Mouse (Mus musculus): ENCODE measurements at regions not wholly inside any gene's neighbourhood (a gene's known extent, or its start where the extent isn't known, plus 50 kb on each side); places are given as distances from the start of the nearest gene placed in this dataset.

- no peak for ATAC-seq (ENCODE audit: low TSS enrichment)
Observed at GRCm38 (mm10) chr2:78804931-78805330, 63.0 kb upstream of the Ube2e3 start.

DNA sequence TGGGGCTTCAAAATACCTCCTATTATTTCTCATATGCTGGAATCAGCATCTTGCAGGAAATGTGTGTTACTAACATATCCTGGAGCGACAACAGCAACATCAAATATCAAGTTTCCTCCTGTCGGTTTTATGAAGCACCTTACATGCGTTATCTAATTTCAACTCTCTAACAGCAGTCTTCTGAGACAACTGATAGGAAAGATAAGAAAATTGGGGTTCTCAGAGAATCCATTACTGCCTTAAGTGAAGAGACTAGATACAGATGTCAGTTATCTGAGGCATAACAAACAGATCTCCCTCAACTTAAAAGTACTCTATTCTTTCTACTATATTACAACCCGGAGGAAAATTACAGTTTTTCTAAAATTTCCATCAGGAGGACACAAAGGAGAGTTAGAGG is 64.4 kb upstream of the Ube2e3 start:
- ATAC-seq (ENCODE audit: low TSS enrichment): no peak

DNA sequence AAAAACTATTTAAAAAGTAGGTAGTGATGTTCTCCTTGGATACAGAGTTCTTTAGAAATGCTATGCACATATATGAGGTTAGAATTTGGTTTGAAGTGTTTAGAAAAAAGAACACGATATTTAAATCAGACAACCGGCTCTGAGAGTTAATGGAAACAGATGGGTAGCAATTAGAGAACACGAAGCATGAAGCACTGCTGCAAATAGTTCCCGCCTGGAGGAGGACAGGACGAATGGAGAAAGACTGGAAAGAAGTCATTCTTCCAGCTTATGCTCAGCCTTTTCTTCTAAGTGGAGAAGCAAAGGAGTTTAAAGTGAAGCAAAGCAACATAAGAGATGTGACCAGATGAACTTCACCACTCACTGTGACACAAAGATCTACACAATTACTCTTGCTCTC is 72.5 kb upstream of the Ube2e3 start:
- peak; percentile 83 for ATAC-seq (ENCODE audit: low TSS enrichment)

DNA sequence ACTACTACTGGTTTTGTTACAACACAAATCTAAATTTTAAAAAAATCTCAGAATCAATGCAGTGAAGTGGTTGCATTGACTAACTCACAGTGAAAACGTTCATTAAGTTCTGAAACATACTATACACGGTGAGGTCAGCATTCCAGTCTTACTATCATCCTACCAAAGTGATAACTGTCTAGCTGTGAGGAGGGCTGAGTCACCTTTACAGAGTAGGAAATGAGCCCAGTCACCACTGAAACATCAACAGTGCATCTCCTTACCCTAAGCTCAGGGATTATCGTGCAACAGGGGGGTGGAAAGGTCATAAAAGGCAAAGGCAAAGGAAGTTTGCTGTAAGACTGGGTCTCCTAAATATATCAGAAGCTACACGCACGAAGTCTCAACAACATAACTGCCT is 73.2 kb upstream of the Ube2e3 start:
- no peak for ATAC-seq (ENCODE audit: low TSS enrichment)

DNA sequence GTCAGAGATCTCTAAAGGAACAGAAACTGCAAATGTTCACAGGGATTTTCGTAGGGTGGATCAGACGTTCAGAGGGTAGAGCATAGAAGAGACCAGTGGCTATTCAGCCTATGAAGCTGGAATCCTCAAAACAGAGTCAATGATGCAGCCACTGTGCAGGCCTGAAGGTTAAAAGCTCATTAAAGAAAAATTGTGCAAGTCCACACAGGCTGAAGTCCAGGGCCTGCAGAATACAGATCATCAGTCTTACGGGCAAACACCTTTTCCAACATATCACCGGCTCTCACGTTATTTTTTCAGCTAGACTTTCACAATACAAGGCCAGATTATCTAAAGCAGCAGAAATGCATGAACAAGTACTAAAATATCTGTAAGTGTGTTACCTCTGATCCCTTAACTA is 78.8 kb upstream of the Ube2e3 start:
- no peak for ATAC-seq (ENCODE audit: low TSS enrichment)

GRCm38 (mm10) chr2:78788222-78788621 is 79.7 kb upstream of the Ube2e3 start:
- ATAC-seq (ENCODE audit: low TSS enrichment): no peak

DNA sequence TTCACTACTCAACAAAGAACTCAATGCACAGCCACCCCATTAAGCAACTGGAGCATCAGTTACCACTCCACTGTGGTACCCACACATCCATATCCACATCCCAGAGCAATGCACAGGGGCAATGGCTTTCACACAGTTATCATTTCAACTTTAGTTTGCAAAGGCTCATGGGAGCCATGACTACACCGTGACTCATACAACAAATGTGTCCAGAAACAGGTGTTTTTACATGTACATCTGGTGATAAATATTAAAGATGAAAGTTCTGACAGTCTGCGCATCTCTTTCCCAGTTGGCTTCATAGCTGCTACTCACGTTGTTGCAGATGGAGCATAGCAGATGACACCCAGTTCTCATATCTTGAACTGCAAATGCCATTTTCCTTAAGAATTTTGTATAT is 88.0 kb upstream of the Ube2e3 start:
- no peak for ATAC-seq (ENCODE audit: low TSS enrichment)

DNA sequence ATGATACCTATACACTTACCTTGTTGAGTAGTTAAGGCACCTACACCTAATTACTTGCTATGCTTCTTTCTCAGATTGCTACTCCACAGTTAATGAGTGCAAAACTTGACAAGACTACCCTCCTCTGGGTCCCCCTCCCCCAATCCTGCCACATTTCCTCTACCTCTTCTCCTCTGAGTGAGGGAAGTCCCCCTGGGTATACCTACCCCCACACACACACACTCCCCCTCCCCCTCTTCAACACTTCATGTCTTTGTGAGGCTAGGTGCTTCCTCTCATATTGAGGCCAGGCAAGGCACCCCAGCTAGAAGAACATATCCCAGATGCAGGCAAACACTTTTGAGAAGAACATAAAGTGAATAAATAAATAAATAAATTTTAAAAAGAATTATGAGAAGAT is 90.3 kb upstream of the Ube2e3 start:
- no peak for ATAC-seq (ENCODE audit: low TSS enrichment)

DNA sequence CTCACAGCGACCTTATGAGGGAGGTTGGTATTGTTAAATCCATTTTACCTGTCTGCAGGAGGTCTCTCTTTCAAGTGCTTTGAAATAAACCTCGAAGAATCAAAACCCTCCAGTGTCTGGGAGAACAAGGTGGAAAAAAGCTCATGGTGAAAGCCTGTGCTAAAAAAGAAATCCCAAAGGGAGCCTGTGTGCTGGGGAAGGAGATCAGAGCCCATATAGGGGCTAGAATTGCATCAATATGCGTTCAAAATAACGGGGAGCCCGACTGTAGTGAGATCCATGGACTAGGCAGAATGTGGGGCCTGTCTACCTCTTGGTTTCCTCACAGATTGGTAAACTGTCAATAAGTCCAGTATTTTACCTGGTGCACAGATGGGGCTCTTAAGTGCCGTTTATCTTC is 113.6 kb upstream of the Ube2e3 start:
- no peak for ATAC-seq (ENCODE audit: low TSS enrichment)

GRCm38 (mm10) chr2:78753918-78754317 is 114.0 kb upstream of the Ube2e3 start:
- no peak for ATAC-seq (ENCODE audit: low TSS enrichment)

- ATAC-seq (ENCODE audit: low TSS enrichment): no peak
Observed at GRCm38 (mm10) chr2:78730161-78730560, 137.8 kb upstream of the Ube2e3 start.

- ATAC-seq (ENCODE audit: low TSS enrichment): no peak
Observed at GRCm38 (mm10) chr2:78726060-78726459, 141.9 kb upstream of the Ube2e3 start.

GRCm38 (mm10) chr2:78724416-78724815 is 143.5 kb upstream of the Ube2e3 start:
- no peak for ATAC-seq (ENCODE audit: low TSS enrichment)

- peak; percentile 99 for ATAC-seq (ENCODE audit: low TSS enrichment)
Observed at GRCm38 (mm10) chr2:78723423-78723822, 144.5 kb upstream of the Ube2e3 start.

GRCm38 (mm10) chr2:78722739-78723138 is 145.2 kb upstream of the Ube2e3 start:
- ATAC-seq (ENCODE audit: low TSS enrichment): peak; percentile 78

GRCm38 (mm10) chr2:78718550-78718949 is 149.4 kb upstream of the Ube2e3 start:
- ATAC-seq (ENCODE audit: low TSS enrichment): no peak

- ATAC-seq (ENCODE audit: low TSS enrichment): peak; percentile 34; the same call in 1 of the 2 replicates
Observed at GRCm38 (mm10) chr2:78716157-78716798, 151.6 kb upstream of the Ube2e3 start.

GRCm38 (mm10) chr2:78694851-78695250 is 173.1 kb upstream of the Ube2e3 start:
- ATAC-seq (ENCODE audit: low TSS enrichment): no peak

DNA sequence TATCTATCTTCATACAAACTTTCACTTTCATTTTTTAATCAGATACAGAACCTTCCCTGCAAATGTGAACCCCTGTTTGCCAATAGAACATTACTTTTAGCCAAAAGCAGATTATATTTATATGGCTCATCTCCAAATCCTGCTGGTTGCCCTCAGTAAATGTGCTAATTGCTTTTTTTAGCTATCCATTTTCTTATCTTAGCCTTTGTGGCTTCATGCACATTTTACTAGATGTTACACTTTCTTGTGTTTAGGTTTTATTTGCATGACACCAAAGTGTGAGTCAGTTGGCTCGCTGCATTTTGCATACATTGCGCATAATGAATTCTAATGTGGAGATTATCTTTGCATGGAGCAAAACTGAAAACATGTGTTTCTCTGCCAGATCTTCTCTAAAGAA is 211.3 kb upstream of the Ube2e3 start:
- peak; percentile 91 for ATAC-seq (ENCODE audit: low TSS enrichment)

DNA sequence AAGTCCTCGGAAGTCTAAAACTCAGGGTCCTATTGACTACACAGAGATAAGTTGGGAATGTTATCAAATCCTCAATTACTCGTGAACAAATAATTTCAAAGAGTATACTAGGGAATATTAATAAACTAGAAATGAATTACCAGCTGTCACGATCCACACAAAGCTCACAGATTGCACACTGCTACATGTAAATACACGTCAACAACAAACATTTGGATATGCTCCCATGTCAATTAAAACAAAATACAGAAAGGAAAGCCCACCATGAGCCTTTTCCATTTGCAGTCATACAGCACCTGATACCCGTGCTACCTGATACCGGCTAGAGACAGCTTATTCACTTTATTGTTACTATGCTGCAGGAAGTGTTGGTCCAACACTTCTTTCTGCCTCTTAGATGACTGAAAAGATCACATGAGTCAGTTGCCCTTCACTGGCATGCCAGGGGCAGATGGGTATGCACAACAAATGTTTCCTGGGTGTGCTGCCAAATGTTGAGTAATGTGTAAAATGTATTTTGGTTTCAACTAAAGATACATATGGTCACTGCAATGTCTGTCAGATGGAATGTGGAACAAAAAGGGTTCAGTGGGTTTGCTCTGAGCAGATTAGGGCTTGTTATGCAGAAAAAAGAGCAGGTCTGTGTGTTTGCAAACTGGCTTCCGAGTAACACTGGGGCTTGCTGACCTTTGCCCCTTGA is 212.6 kb upstream of the Ube2e3 start:
- ATAC-seq (ENCODE audit: low TSS enrichment): peak; percentile 74

- no peak for ATAC-seq (ENCODE audit: low TSS enrichment)
Observed at GRCm38 (mm10) chr2:78651549-78651948, 216.4 kb upstream of the Ube2e3 start.

- no peak for ATAC-seq (ENCODE audit: low TSS enrichment)
Observed at GRCm38 (mm10) chr2:78640361-78640760, 227.6 kb upstream of the Ube2e3 start.

DNA sequence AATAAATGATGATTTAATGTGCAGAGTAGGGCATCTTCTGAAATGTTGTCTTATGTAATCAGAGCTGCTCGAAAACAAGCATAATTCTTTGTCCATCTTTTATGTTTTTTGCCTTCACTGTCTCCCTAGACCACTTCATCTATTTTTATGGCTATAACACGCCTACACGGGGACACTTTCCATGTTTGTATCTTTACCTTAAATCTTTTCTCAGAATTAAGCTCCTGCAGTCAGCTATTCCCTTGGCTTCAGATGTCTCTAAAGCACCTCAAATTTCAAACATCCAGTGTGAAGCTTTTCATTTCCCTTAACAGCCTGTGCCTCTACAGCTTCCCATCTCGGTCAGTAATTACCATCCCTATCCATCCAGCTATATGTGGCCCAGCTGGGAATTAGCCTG is 242.7 kb upstream of the Ube2e3 start:
- peak; percentile 91 for ATAC-seq (ENCODE audit: low TSS enrichment)

- ATAC-seq (ENCODE audit: low TSS enrichment): peak; percentile 72
Observed at GRCm38 (mm10) chr2:78606388-78606787, 261.5 kb upstream of the Ube2e3 start.
